Comparison of ENCODE assay signal across 8 mouse cellular contexts in the genomic region with DNA sequence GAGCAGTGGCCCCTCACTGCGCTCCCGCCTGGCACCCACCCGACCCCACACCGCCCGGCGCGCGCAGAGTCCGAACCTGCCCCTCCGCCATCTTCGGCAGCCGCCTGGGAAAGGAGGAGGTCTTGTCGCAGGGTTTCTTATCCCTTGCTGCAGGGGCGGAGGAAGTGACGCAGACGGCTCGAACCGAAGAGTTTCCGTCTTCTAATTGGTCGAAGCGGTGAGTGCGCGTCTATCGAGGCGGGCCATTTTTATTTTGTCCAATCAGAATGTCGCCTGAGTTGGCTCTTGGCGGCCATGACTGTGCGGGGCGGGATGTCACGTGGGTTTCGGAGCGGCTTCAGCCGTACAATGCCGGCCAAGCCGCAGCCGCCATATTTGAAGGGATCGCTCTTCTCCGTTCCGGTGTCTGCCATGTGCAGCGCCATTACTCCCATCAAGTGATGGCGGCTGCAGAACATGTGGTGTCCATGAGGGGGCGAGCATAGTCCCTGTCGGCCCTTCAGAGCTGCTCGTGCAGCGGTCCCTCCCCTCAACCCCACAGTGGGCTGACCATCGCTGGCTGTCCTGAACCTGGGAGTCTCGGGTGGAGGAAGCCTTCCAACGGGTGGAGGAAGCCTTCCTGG. TPM values are rescaled to one million over a fixed set of nuclear protein-coding genes. Genes with fewer than 3 reads are reported as not detected.
DNase-seq lines count a peak whose midpoint lies in the region; ATAC-seq lines count a peak whose summit lies in the region.

A gene (minus strand): TSS at position 138 of the 623 bp plus-strand sequence.

- peak; percentile 94 for ATAC-seq in hindbrain, embryonic 12.5 days (ENCODE audit: low FRiP score)

- no peaks in the 10 kb centered on the region for H3K9me3 ChIP-seq in hindbrain, embryonic 12.5 days (replicated peaks)

- peak; percentile 99 for DNase-seq in NIH3T3 (ENCODE audit: low read depth)
- DNase-seq in cerebellum, postnatal 10 days, result peak; percentile 98 to 99
- DNase-seq in frontal cortex, postnatal 10 days (ENCODE audit: low spot score in 2 of 2), result peak; percentile 99
- peak; percentile 99 to 100 for DNase-seq in layer of hippocampus, postnatal 14 days (ENCODE audit: low spot score in 2 of 2)
- peak; percentile 97 for DNase-seq in lung, postnatal 14 days
- DNase-seq in retina, adult 2 months (ENCODE audit: low read depth, low spot score), result peak; percentile 99
- peak; percentile 95 to 98 for DNase-seq in thymus, postnatal 36 days

- peak within 1 kb of the TSS; percentile 87 for H3K4me3 ChIP-seq in hindbrain, embryonic 12.5 days

- H3K9ac ChIP-seq in hindbrain, embryonic 12.5 days, result peak within 1 kb of the TSS; percentile 98

- peaks cover 26% of the 10 kb centered on the region for H3K36me3 ChIP-seq in hindbrain, embryonic 12.5 days

- peak within 1 kb of the TSS; percentile 92 for H3K27ac ChIP-seq in hindbrain, embryonic 12.5 days

- peaks cover 34% of the 10 kb centered on the region for H3K4me1 ChIP-seq in hindbrain, embryonic 12.5 days

- peak within 1 kb of the TSS; percentile 97 for H3K4me2 ChIP-seq in hindbrain, embryonic 12.5 days (replicated peaks)

- H3K27me3 ChIP-seq in hindbrain, embryonic 12.5 days, result peaks cover 4% of the 10 kb centered on the region; the same call in 1 of the 2 replicates

- WGBS in hindbrain, embryonic 12.5 days, result under 1% methylated on average over 48 of the region's 48 CpGs

RNA-seq across cellular contexts. Expression of the gene that starts here (rescaled TPM):
- 977 and 1,019 TPM in 2 replicates for polyA plus RNA-seq in hindbrain, embryonic 12.5 days (2016; fragmentation: Nextera tagmentation; extraction: Ambion mirVana)
- 100 to 1,000 TPM; 736 to 824 TPM for total RNA-seq in layer of hippocampus, postnatal 14 days (2021)

Comparison
In these comparisons a context has a peak if more than half of its experiments do, and no peak if none do; other contexts are left out.
1. Peak in every context shown above with its lines: DNase-seq, ATAC-seq, H3K4me3 ChIP-seq and H3K27ac ChIP-seq.